Mouse (Mus musculus) heart, embryonic 12.5 days (tissue): ENCODE measurements at regions not wholly inside any gene's neighbourhood (a gene's known extent, or its start where the extent isn't known, plus 50 kb on each side); places are given as distances from the start of the nearest gene placed in this dataset.

Experiments
- ATAC-seq: fragments of 200-750 bp; cut with Nextera tagmentation; 2 replicates; pipeline ENCODE4 v1.8.0; 2017; ENCODE audit warnings: moderate TSS enrichment, moderate library complexity; ENCODE audit not compliant: insufficient number of reproducible peaks, low FRiP score
- H3K27ac ChIP-seq: fragments of 300-500 bp; sonication (generic); 2 replicates; pipeline ENCODE4 v1.5.1; 2016; ENCODE audit warnings: mild to moderate bottlenecking, moderate library complexity; ENCODE audit not compliant: poor library complexity, severe bottlenecking
- H3K27me3 ChIP-seq: fragments of 300-500 bp; sonication (generic); replicated peaks from 2 replicates; pipeline ENCODE4 v1.6.1; 2016; ENCODE audit warnings: mild to moderate bottlenecking, moderate library complexity
- H3K36me3 ChIP-seq: fragments of 300-500 bp; sonication (generic); 2 replicates; pipeline ENCODE4 v1.6.1; 2016; ENCODE audit warnings: mild to moderate bottlenecking, moderate library complexity
- H3K4me1 ChIP-seq: fragments of 300-500 bp; sonication (generic); replicated peaks from 2 replicates; pipeline ENCODE4 v1.6.1; 2016; ENCODE audit warnings: mild to moderate bottlenecking
- H3K4me2 ChIP-seq: fragments of 300-500 bp; sonication (generic); 2 replicates; pipeline ENCODE4 v1.6.1; 2016; ENCODE audit warnings: mild to moderate bottlenecking, moderate library complexity
- H3K4me3 ChIP-seq: fragments of 300-500 bp; sonication (generic); 2 replicates; pipeline ENCODE4 v1.5.1; 2016; ENCODE audit warnings: mild to moderate bottlenecking
- H3K9ac ChIP-seq: fragments of 300-500 bp; sonication (generic); 2 replicates; pipeline ENCODE4 v1.6.1; 2016; ENCODE audit warnings: mild to moderate bottlenecking, moderate library complexity
- H3K9me3 ChIP-seq: fragments of 300-500 bp; sonication (generic); replicated peaks from 2 replicates; pipeline ENCODE4 v1.6.1; 2016; ENCODE audit warnings: mild to moderate bottlenecking, moderate library complexity
- WGBS: fragments of 180-500 bp; shearing (Covaris S2); methylation state at CpG from one replicate; pipeline ENCODE4 v1.1.7; 2016; 5-methylcytosine and 5-hydroxymethylcytosine counted together

GRCm38 (mm10) chr5:90075629-90076349, 148.0 kb downstream of the Cox18 start:
- ATAC-seq, result no peak

DNA sequence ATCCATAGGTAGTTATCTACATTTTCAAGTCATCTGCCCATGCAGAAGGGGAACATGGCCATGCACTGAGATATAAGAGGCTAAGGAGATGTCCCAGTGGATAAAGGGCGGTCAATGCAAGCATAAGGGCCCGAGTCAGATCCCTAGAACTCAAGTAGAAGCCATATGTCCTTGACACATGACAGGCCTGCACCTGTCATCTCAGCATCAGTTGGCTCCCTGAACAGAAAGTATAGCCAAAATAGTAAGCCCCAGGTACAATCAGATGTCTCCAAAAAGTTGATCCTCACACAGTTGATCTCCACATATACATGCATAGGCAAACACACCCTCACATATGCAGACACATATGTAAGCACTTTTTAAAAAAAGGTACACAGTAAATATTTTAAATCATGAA, 152.0 kb downstream of the Cox18 start:
- Histone ChIP-seq H3K27me3 (no peaks in the 10 kb centered on the region), H3K4me2 (no peak overlapping the region), H3K4me1 (peaks cover 4% of the 10 kb centered on the region; the same call in 1 of the 2 replicates), H3K27ac (no peak overlapping the region), H3K36me3 (no peaks in the 10 kb centered on the region), H3K9ac (no peak overlapping the region), H3K4me3 (no peak overlapping the region), H3K9me3 (no peaks in the 10 kb centered on the region)
- 70% methylated on average over 2 of the region's 2 CpGs for WGBS
- ATAC-seq, result no peak

More at GRCm38 (mm10) chr5:90075629-90076349, 148.0 kb downstream of the Cox18 start:
- Histone ChIP-seq H3K4me3 (no peak overlapping the region), H3K27ac (no peak overlapping the region), H3K4me2 (no peak overlapping the region), H3K27me3 (no peaks in the 10 kb centered on the region), H3K9me3 (0 out of 2 replicates have a peak, but pooled peaks cover 2% of the 10 kb centered on the region), H3K4me1 (no peaks in the 10 kb centered on the region), H3K9ac (no peak overlapping the region), H3K36me3 (no peaks in the 10 kb centered on the region)
- 87% methylated on average over 11 of the region's 11 CpGs for WGBS

DNA sequence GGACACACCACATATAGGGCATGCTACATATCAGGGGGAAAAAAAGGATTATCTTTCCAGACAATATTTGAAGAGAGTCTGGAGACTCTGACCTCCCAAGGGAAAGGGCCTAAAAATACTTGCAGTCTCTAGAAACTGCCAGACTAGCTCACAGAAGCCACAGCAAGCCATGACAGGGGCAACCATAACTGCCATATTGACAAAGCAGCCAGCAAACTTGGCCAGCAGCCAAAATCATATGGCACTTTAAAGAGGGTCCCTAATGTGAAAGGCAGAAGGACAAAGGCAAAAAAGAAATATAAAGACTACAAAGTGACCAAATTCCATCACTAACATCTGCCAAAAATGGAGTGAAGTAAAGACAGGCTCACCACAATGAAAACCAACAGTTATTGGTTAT, 155.2 kb downstream of the Cox18 start:
- Histone ChIP-seq H3K9me3 (no peaks in the 10 kb centered on the region), H3K4me3 (no peak overlapping the region), H3K36me3 (no peaks in the 10 kb centered on the region), H3K27me3 (no peaks in the 10 kb centered on the region), H3K4me1 (peaks cover 8% of the 10 kb centered on the region; the same call in 1 of the 2 replicates), H3K27ac (no peak overlapping the region), H3K9ac (no peak overlapping the region), H3K4me2 (no peak overlapping the region)
- no peak for ATAC-seq

GRCm38 (mm10) chr5:90067817-90068216, 156.0 kb downstream of the Cox18 start:
- WGBS, result 71% methylated on average over 7 of the region's 7 CpGs
- Histone ChIP-seq H3K9ac (no peak overlapping the region), H3K36me3 (no peaks in the 10 kb centered on the region), H3K9me3 (no peaks in the 10 kb centered on the region), H3K4me1 (peaks cover 8% of the 10 kb centered on the region; the same call in 1 of the 2 replicates), H3K27me3 (no peaks in the 10 kb centered on the region), H3K4me2 (no peak overlapping the region), H3K4me3 (no peak overlapping the region), H3K27ac (no peak overlapping the region)
- no peak for ATAC-seq

DNA sequence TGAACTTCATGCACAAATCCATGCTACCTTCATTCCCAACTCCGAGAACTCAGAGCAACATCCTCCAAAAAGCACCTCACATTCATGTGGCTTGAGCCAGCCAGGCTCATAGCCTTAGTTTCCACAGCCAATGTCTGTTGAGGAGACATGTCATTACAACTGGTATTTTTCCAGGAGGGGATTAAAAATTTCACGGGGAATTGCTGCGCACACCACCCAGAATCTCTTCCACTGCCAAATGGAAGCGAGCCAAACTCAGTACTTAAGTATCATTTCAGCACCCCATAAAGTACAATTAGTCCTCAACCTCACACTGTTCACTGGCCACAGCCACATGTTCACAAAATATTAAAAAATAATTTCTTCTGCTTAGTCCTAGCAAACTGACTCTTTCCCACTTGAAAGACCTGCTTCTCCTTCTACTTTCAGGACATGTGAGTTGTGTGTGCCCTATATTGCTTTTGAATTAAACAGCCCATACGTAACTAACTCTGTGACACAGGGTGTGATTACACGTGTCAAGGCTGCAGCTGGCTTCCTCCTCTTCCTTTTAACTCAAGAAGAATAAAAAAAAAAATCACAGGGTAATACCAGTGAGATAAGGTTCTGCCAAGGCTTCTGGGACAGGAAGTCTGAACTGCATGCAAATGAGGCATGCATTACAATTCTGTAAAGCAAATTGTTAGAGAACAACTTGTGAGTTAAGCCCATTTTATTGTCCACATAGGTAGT, 157.8 kb downstream of the Cox18 start:
- H3K36me3 ChIP-seq, result no peaks in the 10 kb centered on the region
- peaks cover 8% of the 10 kb centered on the region; the same call in 1 of the 2 replicates for H3K4me1 ChIP-seq
- 54% methylated on average over 6 of the region's 6 CpGs for WGBS
- H3K4me3 ChIP-seq, result no peak overlapping the region
- no peaks in the 10 kb centered on the region for H3K27me3 ChIP-seq
- ATAC-seq, result peak; percentile 36; the same call in 1 of the 2 replicates
- H3K27ac ChIP-seq, result no peak overlapping the region
- no peaks in the 10 kb centered on the region for H3K9me3 ChIP-seq
- no peak overlapping the region for H3K4me2 ChIP-seq
- H3K9ac ChIP-seq, result no peak overlapping the region

DNA sequence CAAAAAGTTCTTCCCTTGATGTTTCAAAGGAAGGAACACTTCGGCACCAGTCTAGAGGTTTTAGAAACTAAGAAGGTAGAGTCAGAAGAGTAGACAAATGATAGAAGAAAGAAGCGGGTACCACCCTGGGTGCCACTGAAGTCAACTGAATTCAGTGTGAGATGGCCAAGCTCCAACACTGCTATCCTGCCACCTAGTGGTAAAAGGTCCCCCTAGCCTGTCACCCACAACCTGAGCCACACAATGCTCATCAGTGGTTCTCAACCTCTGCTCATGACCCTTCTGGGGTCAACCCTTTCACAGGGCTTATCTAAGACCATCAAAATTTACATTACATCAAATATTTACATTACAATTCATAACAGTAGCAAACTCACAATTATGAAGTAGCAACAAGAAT, 168.1 kb downstream of the Cox18 start:
- no peak overlapping the region for H3K4me3 ChIP-seq
- no peak overlapping the region for H3K4me2 ChIP-seq
- no peak overlapping the region for H3K27ac ChIP-seq
- H3K36me3 ChIP-seq, result no peaks in the 10 kb centered on the region
- ATAC-seq, result no peak
- no peaks in the 10 kb centered on the region for H3K4me1 ChIP-seq
- no peaks in the 10 kb centered on the region for H3K9me3 ChIP-seq
- H3K27me3 ChIP-seq, result no peaks in the 10 kb centered on the region
- H3K9ac ChIP-seq, result no peak overlapping the region
- WGBS, result 62% methylated on average over 2 of the region's 2 CpGs

- H3K9ac ChIP-seq, result no peak overlapping the region
- H3K4me2 ChIP-seq, result no peak overlapping the region
- ATAC-seq, result no peak
- no peaks in the 10 kb centered on the region for H3K36me3 ChIP-seq
- WGBS, result 72% methylated on average over 1 of the region's 1 CpGs
- no peaks in the 10 kb centered on the region for H3K4me1 ChIP-seq
- no peaks in the 10 kb centered on the region for H3K9me3 ChIP-seq
- no peak overlapping the region for H3K4me3 ChIP-seq
- no peaks in the 10 kb centered on the region for H3K27me3 ChIP-seq
- no peak overlapping the region for H3K27ac ChIP-seq
These were observed 169.4 kb upstream of the Adamts3 start for GRCm38 (mm10) chr5:90052516-90052915.

GRCm38 (mm10) chr5:90049856-90050255, 166.7 kb upstream of the Adamts3 start:
- Histone ChIP-seq H3K36me3 (no peaks in the 10 kb centered on the region), H3K4me1 (no peaks in the 10 kb centered on the region), H3K9ac (no peak overlapping the region), H3K27me3 (no peaks in the 10 kb centered on the region), H3K27ac (no peak overlapping the region), H3K4me3 (no peak overlapping the region), H3K4me2 (no peak overlapping the region), H3K9me3 (no peaks in the 10 kb centered on the region)
- peak; percentile 67; the same call in 1 of the 2 replicates for ATAC-seq
- 62% methylated on average over 3 of the region's 3 CpGs for WGBS

- Histone ChIP-seq H3K4me1 (no peaks in the 10 kb centered on the region), H3K9ac (no peak overlapping the region), H3K4me3 (no peak overlapping the region), H3K27ac (no peak overlapping the region), H3K4me2 (no peak overlapping the region), H3K9me3 (no peaks in the 10 kb centered on the region), H3K27me3 (no peaks in the 10 kb centered on the region), H3K36me3 (no peaks in the 10 kb centered on the region)
- WGBS, result 53% methylated on average over 4 of the region's 4 CpGs
- no peak for ATAC-seq
These were observed 159.6 kb upstream of the Adamts3 start for GRCm38 (mm10) chr5:90042781-90043180.

DNA sequence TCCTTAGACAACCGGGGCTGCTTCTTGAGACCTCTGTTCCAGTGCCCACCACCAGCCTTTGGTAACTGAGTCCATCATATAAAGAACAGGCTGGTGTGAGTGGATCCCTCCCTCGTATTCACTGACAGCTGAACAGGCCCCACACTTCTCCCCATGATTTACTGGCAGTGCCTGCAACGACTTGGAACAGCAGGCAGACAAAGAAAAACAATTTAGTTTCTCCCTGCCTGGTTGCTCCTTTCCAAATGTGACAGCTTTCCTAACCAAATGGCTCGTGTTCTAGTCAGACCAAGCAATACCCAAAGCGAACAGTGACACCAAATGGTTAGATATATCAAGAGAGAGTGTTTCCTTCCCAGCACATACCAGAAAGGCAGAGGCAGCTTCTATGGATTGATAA, 150.0 kb upstream of the Adamts3 start:
- Histone ChIP-seq H3K4me3 (no peak overlapping the region), H3K4me1 (no peaks in the 10 kb centered on the region), H3K27ac (no peak overlapping the region), H3K36me3 (no peaks in the 10 kb centered on the region), H3K4me2 (no peak overlapping the region), H3K9me3 (no peaks in the 10 kb centered on the region), H3K9ac (no peak overlapping the region), H3K27me3 (no peaks in the 10 kb centered on the region)
- no peak for ATAC-seq
- WGBS, result 36% methylated on average over 5 of the region's 5 CpGs

GRCm38 (mm10) chr5:90030737-90031136, 147.6 kb upstream of the Adamts3 start:
- no peaks in the 10 kb centered on the region for H3K36me3 ChIP-seq
- 77% methylated on average over 2 of the region's 2 CpGs for WGBS
- H3K4me3 ChIP-seq, result no peak overlapping the region
- no peak overlapping the region for H3K4me2 ChIP-seq
- H3K4me1 ChIP-seq, result 0 out of 2 replicates have a peak, but pooled peaks cover 3% of the 10 kb centered on the region
- no peak overlapping the region for H3K27ac ChIP-seq
- H3K27me3 ChIP-seq, result no peaks in the 10 kb centered on the region
- H3K9me3 ChIP-seq, result no peaks in the 10 kb centered on the region
- ATAC-seq, result no peak
- no peak overlapping the region for H3K9ac ChIP-seq
